Comparison of ENCODE assay signal across 8 mouse cellular contexts in genomic region chr6:58546816-58547215, GRCm38 (mm10). TPM values are rescaled to one million over a fixed set of nuclear protein-coding genes. Genes with fewer than 3 reads are reported as not detected.
DNase-seq lines count a peak whose midpoint lies in the region; ATAC-seq and TF ChIP-seq lines count a peak whose summit lies in the region.
"Had no signal": no experiment of that assay in that cellular context is flagged by ENCODE, and none has a peak within 500 bp of the region (broad histone marks: within the 10 kb centered on the region; RNA-seq: fewer than 3 reads in every experiment).

No protein-coding gene starts in this region.

- no peak overlapping the region for H3K9ac ChIP-seq in neural tube, embryonic 15.5 days (replicated peaks)
- H3K9ac ChIP-seq in hindbrain, postnatal 0 days (replicated peaks; ENCODE audit: low read length), result no peak overlapping the region
- no peak overlapping the region for H3K9ac ChIP-seq in limb, embryonic 11.5 days (ENCODE audit: low read length)
- H3K9ac ChIP-seq: limb, embryonic 13.5 days had no signal

- peak; percentile 46 for DNase-seq in neural tube, embryonic 10.5 days (ENCODE audit: extremely low spot score, low spot score)
- peak; percentile 76 for DNase-seq in ZHBTc4 (ENCODE audit: low read depth, low spot score)
- peak; percentile 72 to 80 for DNase-seq in cerebellum, postnatal 14 days
- DNase-seq in hindbrain, postnatal 0 days (ENCODE audit: low spot score), result peak; percentile 84
- DNase-seq in limb, embryonic 11.5 days (ENCODE audit: low spot score), result peak; percentile 73
- peak; percentile 85 for DNase-seq in right cerebral cortex, postnatal 10 days (ENCODE audit: low spot score in 2 of 2)

- 8% methylated on average over 4 of the region's 4 CpGs for WGBS in neural tube, embryonic 15.5 days
- 8% methylated on average over 4 of the region's 4 CpGs for WGBS in hindbrain, postnatal 0 days
- WGBS in limb, embryonic 11.5 days, result 6% methylated on average over 4 of the region's 4 CpGs

- H3K4me2 ChIP-seq in neural tube, embryonic 15.5 days, result no peak overlapping the region
- no peak overlapping the region for H3K4me2 ChIP-seq in hindbrain, postnatal 0 days (ENCODE audit: low read depth, low read length)
- no peak overlapping the region for H3K4me2 ChIP-seq in limb, embryonic 11.5 days (ENCODE audit: low read depth, severe bottlenecking)
- H3K4me2 ChIP-seq: limb, embryonic 13.5 days had no signal

- no peaks in the 10 kb centered on the region for H3K9me3 ChIP-seq in neural tube, embryonic 15.5 days (replicated peaks)
- no peaks in the 10 kb centered on the region for H3K9me3 ChIP-seq in hindbrain, postnatal 0 days (ENCODE audit: low read length)
- H3K9me3 ChIP-seq in limb, embryonic 11.5 days (ENCODE audit: control insufficient read depth, low read length), result no peaks in the 10 kb centered on the region
- H3K9me3 ChIP-seq: limb, embryonic 13.5 days had no signal

- no peak overlapping the region for H3K4me3 ChIP-seq in neural tube, embryonic 15.5 days (replicated peaks)
- H3K4me3 ChIP-seq in hindbrain, postnatal 0 days (ENCODE audit: low read length), result no peak overlapping the region
- H3K4me3 ChIP-seq in limb, embryonic 11.5 days (ENCODE audit: low read depth, low read length), result no peak overlapping the region
- H3K4me3 ChIP-seq: limb, embryonic 13.5 days had no signal

- no peak for ATAC-seq in neural tube, embryonic 15.5 days (ENCODE audit: low FRiP score)
- ATAC-seq in hindbrain, postnatal 0 days, result no peak
- no peak for ATAC-seq in limb, embryonic 11.5 days (ENCODE audit: insufficient number of reproducible peaks, low FRiP score, low TSS enrichment, low read depth)

- H3K27ac ChIP-seq in neural tube, embryonic 15.5 days (replicated peaks), result no peak overlapping the region
- no peak overlapping the region for H3K27ac ChIP-seq in hindbrain, postnatal 0 days
- H3K27ac ChIP-seq in limb, embryonic 11.5 days (replicated peaks; ENCODE audit: low read depth, low read length), result no peak overlapping the region
- H3K27ac ChIP-seq: limb, embryonic 13.5 days had no signal

- peak; percentile 84 for TF ChIP-seq CTCF in hindbrain, postnatal 0 days (IDR thresholded peaks at IDR 0.05; ENCODE audit: low read depth)

- no peaks in the 10 kb centered on the region for H3K36me3 ChIP-seq in neural tube, embryonic 15.5 days
- no peaks in the 10 kb centered on the region for H3K36me3 ChIP-seq in hindbrain, postnatal 0 days (ENCODE audit: insufficient read depth, low read length)
- H3K36me3 ChIP-seq in limb, embryonic 11.5 days (ENCODE audit: control insufficient read depth, insufficient read depth, low read length), result no peaks in the 10 kb centered on the region
- H3K36me3 ChIP-seq: limb, embryonic 13.5 days had no signal

- H3K4me1 ChIP-seq in neural tube, embryonic 15.5 days, result no peaks in the 10 kb centered on the region
- no peaks in the 10 kb centered on the region for H3K4me1 ChIP-seq in hindbrain, postnatal 0 days (ENCODE audit: insufficient read depth, low read length)
- H3K4me1 ChIP-seq in limb, embryonic 11.5 days (ENCODE audit: control insufficient read depth, insufficient read depth, low read length), result no peaks in the 10 kb centered on the region
- H3K4me1 ChIP-seq: limb, embryonic 13.5 days had no signal

- no peaks in the 10 kb centered on the region for H3K27me3 ChIP-seq in neural tube, embryonic 15.5 days (replicated peaks)
- H3K27me3 ChIP-seq in hindbrain, postnatal 0 days (ENCODE audit: insufficient read depth, low read length), result no peaks in the 10 kb centered on the region
- no peaks in the 10 kb centered on the region for H3K27me3 ChIP-seq in limb, embryonic 11.5 days (ENCODE audit: control insufficient read depth, insufficient read depth, low read length)
- H3K27me3 ChIP-seq: limb, embryonic 13.5 days had no signal

RNA-seq across cellular contexts. Expression of gene Abcg2, which starts 37.5 kb away (rescaled TPM):
- polyA plus RNA-seq in neural tube, embryonic 15.5 days (2015; fragmentation: Nextera tagmentation; extraction: Ambion mirVana), result 35.8 and 45.3 TPM in 2 replicates
- 18.3 and 30.3 TPM in 2 replicates for total RNA-seq in hindbrain, postnatal 0 days (2014; rRNA removed)
- polyA plus RNA-seq in hindbrain, postnatal 0 days (2015; fragmentation: Nextera tagmentation; extraction: Ambion mirVana), result 33.1 and 38.6 TPM in 2 replicates
- polyA plus RNA-seq in limb, embryonic 11.5 days (2014; fragmentation: Nextera tagmentation; extraction: Ambion mirVana), result 49.2 and 49.9 TPM in 2 replicates
